Mouse (Mus musculus) heart, embryonic 10.5 days (tissue): ENCODE measurements at regions not wholly inside any gene's neighbourhood (a gene's known extent, or its start where the extent isn't known, plus 50 kb on each side); places are given as distances from the start of the nearest gene placed in this dataset.
A peak's percentile ranks its signal among the peaks of the same experiment; 100 is the strongest.

Experiments used
- DNase-seq: peaks from one replicate; pipeline ENCODE4 v3.0.0-alpha.2; 2017; ENCODE audit warnings: low spot score
- H3K27ac ChIP-seq: fragments of 300-500 bp; sonication (generic); 2 replicates; pipeline ENCODE4 v1.5.1; 2016; ENCODE audit warnings: mild to moderate bottlenecking
- H3K27me3 ChIP-seq: fragments of 300-500 bp; sonication (generic); 2 replicates; pipeline ENCODE4 v1.6.1; 2016; ENCODE audit warnings: mild to moderate bottlenecking; ENCODE audit not compliant: poor library complexity, insufficient read depth, severe bottlenecking
- H3K36me3 ChIP-seq: fragments of 300-500 bp; sonication (generic); 2 replicates; pipeline ENCODE4 v1.6.1; 2016; ENCODE audit warnings: mild to moderate bottlenecking, moderate library complexity
- H3K4me1 ChIP-seq: fragments of 300-500 bp; sonication (generic); 2 replicates; pipeline ENCODE4 v1.6.1; 2016; ENCODE audit warnings: mild to moderate bottlenecking
- H3K4me3 ChIP-seq: fragments of 300-500 bp; sonication (generic); 2 replicates; pipeline ENCODE4 v1.5.1; 2016; ENCODE audit warnings: mild to moderate bottlenecking, moderate library complexity
- H3K9me3 ChIP-seq: fragments of 300-500 bp; sonication (generic); 2 replicates; pipeline ENCODE4 v1.6.1; 2016; ENCODE audit warnings: mild to moderate bottlenecking, moderate library complexity
- WGBS: fragments of 180-500 bp; shearing (Covaris S2); methylation state at CpG from one replicate; pipeline ENCODE4 v1.1.7; 2016; 5-methylcytosine and 5-hydroxymethylcytosine counted together

- H3K27ac ChIP-seq = no peak overlapping the region
- DNase-seq = no peak
- no peak overlapping the region for H3K4me3 ChIP-seq
- H3K27me3 ChIP-seq = no peaks in the 10 kb centered on the region
- no peaks in the 10 kb centered on the region for H3K36me3 ChIP-seq
- H3K9me3 ChIP-seq = no peaks in the 10 kb centered on the region
- no peaks in the 10 kb centered on the region; the same call in 1 of the 2 replicates for H3K4me1 ChIP-seq
- 38% methylated on average over 5 of the region's 5 CpGs for WGBS
Observed at GRCm38 (mm10) chrX:52668679-52669078, 54.9 kb upstream of the Gpc3 start.

DNA sequence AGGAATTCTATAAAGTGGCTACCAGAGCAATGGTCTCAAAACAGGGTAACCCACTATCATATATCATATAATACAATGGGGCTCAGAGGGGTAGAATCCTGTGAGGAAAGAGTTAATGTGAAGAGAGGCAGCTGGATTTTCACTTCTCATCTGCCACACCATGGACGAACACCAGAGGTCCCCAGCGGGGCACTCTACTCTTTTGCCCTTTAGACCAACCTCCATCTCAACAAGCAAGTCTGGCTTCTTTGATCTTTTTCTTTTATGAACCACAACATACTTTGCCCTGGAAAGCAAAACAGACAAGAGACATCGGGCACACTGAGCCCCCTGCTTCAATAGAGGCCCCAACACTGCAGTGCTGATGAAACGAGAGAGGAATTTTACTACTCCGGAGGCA, 65.3 kb upstream of the Gpc3 start:
- H3K4me1 ChIP-seq = no peaks in the 10 kb centered on the region
- no peaks in the 10 kb centered on the region for H3K36me3 ChIP-seq
- no peaks in the 10 kb centered on the region for H3K9me3 ChIP-seq
- no peak overlapping the region; the same call in 1 of the 2 replicates for H3K27ac ChIP-seq
- WGBS = 17% methylated on average over 5 of the region's 5 CpGs
- no peak overlapping the region for H3K4me3 ChIP-seq
- no peaks in the 10 kb centered on the region for H3K27me3 ChIP-seq
- DNase-seq = peak; percentile 74

- H3K9me3 ChIP-seq = no peaks in the 10 kb centered on the region
- peaks cover 6% of the 10 kb centered on the region; the same call in 1 of the 2 replicates for H3K27me3 ChIP-seq
- H3K4me3 ChIP-seq = no peak overlapping the region
- no peak for DNase-seq
- no peaks in the 10 kb centered on the region for H3K4me1 ChIP-seq
- no peak overlapping the region for H3K27ac ChIP-seq
- no peaks in the 10 kb centered on the region for H3K36me3 ChIP-seq
- WGBS = 55% methylated on average over 2 of the region's 2 CpGs
Observed at GRCm38 (mm10) chrX:52694392-52694791, 80.6 kb upstream of the Gpc3 start.

DNA sequence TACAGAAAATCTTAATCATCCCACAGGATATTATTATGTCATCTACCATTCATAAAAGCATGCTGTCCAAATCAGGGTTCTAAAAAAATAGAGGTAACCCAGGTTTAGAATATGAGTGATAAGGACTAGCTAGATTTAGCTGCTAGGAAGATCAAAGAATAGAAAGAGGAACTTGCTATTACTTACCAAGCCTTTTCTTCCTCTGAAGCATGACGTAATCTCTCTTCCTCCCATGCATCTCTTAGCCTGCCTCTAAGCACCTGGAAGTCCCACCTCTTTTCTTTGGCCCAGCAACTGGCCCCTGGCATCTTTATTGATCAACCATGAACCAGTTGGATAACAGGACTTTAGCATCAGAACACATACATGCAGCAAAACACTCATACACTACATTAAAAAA, 85.9 kb upstream of the Gpc3 start:
- H3K9me3 ChIP-seq = no peaks in the 10 kb centered on the region
- no peaks in the 10 kb centered on the region for H3K4me1 ChIP-seq
- no peaks in the 10 kb centered on the region for H3K36me3 ChIP-seq
- no peak for DNase-seq
- WGBS = 82% methylated on average over 1 of the region's 1 CpGs
- H3K4me3 ChIP-seq = no peak overlapping the region
- no peak overlapping the region for H3K27ac ChIP-seq
- peaks cover 6% of the 10 kb centered on the region; the same call in 1 of the 2 replicates for H3K27me3 ChIP-seq

DNA sequence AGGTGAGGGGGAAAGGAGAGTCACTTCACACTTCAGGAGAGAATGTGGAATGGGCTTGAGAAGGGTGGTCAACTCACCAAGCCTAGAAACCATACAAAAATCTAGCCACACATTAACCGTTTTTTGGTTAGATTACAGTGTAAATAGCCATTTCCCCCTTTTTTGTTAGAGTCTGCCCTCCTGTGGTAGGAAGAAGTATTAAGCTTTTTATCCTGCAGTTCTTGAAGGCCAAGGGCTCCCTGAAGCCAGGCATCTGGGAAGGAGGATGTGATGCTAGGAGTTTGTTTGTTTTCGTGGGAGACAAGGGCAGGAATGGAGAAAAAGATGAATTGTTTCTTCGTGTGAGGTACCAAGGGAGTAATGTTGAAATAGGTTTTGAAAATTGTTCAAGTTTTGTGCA, 73.5 kb upstream of the Ccdc160 start:
- H3K36me3 ChIP-seq = no peaks in the 10 kb centered on the region
- WGBS = 35% methylated on average over 3 of the region's 3 CpGs
- H3K4me3 ChIP-seq = no peak overlapping the region
- DNase-seq = no peak
- no peaks in the 10 kb centered on the region for H3K4me1 ChIP-seq
- no peaks in the 10 kb centered on the region for H3K9me3 ChIP-seq
- H3K27ac ChIP-seq = no peak overlapping the region
- no peaks in the 10 kb centered on the region for H3K27me3 ChIP-seq

- Histone ChIP-seq H3K36me3 (no peaks in the 10 kb centered on the region), H3K4me1 (no peaks in the 10 kb centered on the region), H3K27ac (no peak overlapping the region), H3K9me3 (no peaks in the 10 kb centered on the region), H3K4me3 (no peak overlapping the region), H3K27me3 (no peaks in the 10 kb centered on the region; the same call in 1 of the 2 replicates)
- 71% methylated on average over 3 of the region's 3 CpGs for WGBS
- DNase-seq = no peak
Observed at GRCm38 (mm10) chrX:52738116-52738515, 52.9 kb upstream of the Ccdc160 start.
